Mouse (Mus musculus): ENCODE results near the gene Pgf. TPM values are rescaled to one million over a fixed set of nuclear protein-coding genes. Genes with fewer than 3 reads are reported as not detected.

Gene Pgf
- polyA plus RNA-seq, 1 experiment from 2014 or later: 9.0 TPM

DNA sequence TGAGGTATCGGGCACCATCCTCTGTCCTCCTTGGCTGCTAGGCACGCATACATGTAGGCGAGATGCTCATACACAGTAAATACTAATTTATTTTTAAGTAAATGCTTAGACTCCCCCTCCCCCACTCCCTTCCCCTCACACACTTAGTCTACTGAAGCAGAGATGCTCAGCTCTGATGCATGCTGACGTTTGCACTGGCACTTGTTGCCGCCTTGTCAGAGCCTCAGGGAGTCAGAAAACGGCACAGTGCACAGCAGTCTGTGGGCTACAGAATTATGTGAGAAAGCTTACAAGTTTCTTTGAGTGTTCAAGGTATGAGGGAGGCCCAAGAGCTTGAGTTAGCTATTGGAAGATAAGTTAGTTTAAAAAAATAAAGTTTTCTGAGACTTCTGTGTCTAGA, 46.2 kb downstream of the Pgf start:
- 86% methylated on average over 6 of the region's 6 CpGs for WGBS (ENCODE audit: insufficient replicate concordance)
- ATAC-seq (replicated peaks; ENCODE audit: insufficient number of reproducible peaks, low FRiP score, low TSS enrichment): no peak
- Histone ChIP-seq H3K9me3 (replicated peaks; ENCODE audit: control insufficient read depth, low read length) (no peaks in the 10 kb centered on the region), H3K27me3 (ENCODE audit: control insufficient read depth, insufficient read depth, low read length) (no peaks in the 10 kb centered on the region), H3K9ac (ENCODE audit: low read depth, low read length) (no peak overlapping the region), H3K4me1 (ENCODE audit: control insufficient read depth, insufficient read depth, low read length) (no peaks in the 10 kb centered on the region), H3K36me3 (ENCODE audit: control insufficient read depth, insufficient read depth, low read length) (peaks cover 50% of the 10 kb centered on the region), H3K4me3 (ENCODE audit: low read depth, low read length) (no peak overlapping the region), H3K4me2 (no peak overlapping the region), H3K27ac (ENCODE audit: low read depth, low read length) (no peak overlapping the region)

DNA sequence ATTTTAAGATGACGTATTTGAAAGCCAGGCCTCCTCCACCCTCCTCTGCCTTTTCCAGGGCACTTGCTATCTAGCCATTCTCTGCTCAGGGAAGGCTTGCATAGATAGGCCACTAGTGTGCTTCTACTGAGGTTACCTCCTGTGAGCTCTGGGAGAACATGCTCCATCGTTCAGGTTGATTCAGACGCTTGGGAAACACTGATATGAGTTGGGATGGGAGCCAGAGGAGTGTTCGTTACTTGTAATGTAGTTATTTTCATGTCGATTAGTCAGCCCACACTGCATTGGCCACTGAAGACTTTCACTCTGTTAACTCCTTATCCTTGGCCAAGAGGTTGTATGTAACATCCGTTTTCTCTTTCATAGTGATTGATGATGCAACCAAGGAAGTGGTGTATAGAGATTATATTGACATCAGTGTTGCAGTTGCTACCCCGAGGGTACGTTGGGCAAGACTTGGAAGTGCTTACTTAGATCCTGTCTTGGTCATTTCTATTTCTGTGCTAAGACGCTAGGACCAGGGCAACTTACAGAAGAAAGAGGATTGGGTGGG, 48.1 kb downstream of the Pgf start:
- no peak overlapping the region for H3K9ac ChIP-seq (ENCODE audit: low read depth, low read length)
- H3K4me2 ChIP-seq: no peak overlapping the region
- no peak for ATAC-seq (replicated peaks; ENCODE audit: insufficient number of reproducible peaks, low FRiP score, low TSS enrichment)
- 95% methylated on average over 9 of the region's 9 CpGs for WGBS (ENCODE audit: insufficient replicate concordance)
- H3K27me3 ChIP-seq (ENCODE audit: control insufficient read depth, insufficient read depth, low read length): no peaks in the 10 kb centered on the region
- H3K27ac ChIP-seq (ENCODE audit: low read depth, low read length): no peak overlapping the region
- H3K9me3 ChIP-seq (replicated peaks; ENCODE audit: control insufficient read depth, low read length): no peaks in the 10 kb centered on the region
- peaks cover 50% of the 10 kb centered on the region for H3K36me3 ChIP-seq (ENCODE audit: control insufficient read depth, insufficient read depth, low read length)
- no peaks in the 10 kb centered on the region for H3K4me1 ChIP-seq (ENCODE audit: control insufficient read depth, insufficient read depth, low read length)
- no peak overlapping the region for H3K4me3 ChIP-seq (ENCODE audit: low read depth, low read length)

DNA sequence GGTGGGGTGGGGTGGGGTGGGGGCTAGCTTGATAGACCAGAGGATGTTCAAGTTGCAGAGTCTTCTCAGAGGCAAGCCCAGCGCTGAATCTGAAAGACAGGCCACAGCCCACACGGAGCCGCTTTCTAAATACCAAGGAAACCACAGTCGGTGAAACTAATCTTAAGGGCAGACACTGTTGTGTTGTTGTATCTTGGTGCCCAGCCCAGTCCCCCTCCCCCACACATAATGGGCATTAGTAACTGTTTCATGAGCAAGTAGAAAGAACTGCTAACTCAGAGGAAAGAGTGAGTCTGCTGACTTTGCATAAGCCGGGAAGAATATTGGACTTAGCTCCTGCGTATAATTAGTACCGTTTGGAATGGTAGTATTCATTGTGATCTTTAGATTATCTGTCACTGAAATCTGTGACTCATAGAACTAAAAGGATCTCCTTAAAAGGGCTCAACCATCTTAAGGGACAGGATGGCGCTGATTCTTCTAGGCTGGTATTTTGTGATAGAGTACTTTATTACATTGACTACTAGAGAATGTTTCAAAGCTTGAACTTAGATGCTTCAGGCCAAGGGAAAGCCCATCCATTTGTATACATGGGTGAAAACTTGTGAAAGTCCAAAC, 50.5 kb downstream of the Pgf start:
- Histone ChIP-seq H3K27ac (ENCODE audit: low read depth, low read length) (no peak overlapping the region), H3K9ac (ENCODE audit: low read depth, low read length) (no peak overlapping the region), H3K27me3 (ENCODE audit: control insufficient read depth, insufficient read depth, low read length) (no peaks in the 10 kb centered on the region), H3K4me2 (no peak overlapping the region), H3K9me3 (replicated peaks; ENCODE audit: control insufficient read depth, low read length) (no peaks in the 10 kb centered on the region), H3K36me3 (ENCODE audit: control insufficient read depth, insufficient read depth, low read length) (peaks cover 59% of the 10 kb centered on the region), H3K4me3 (ENCODE audit: low read depth, low read length) (no peak overlapping the region), H3K4me1 (ENCODE audit: control insufficient read depth, insufficient read depth, low read length) (no peaks in the 10 kb centered on the region)
- no peak for ATAC-seq (replicated peaks; ENCODE audit: insufficient number of reproducible peaks, low FRiP score, low TSS enrichment)
- 78% methylated on average over 8 of the region's 8 CpGs for WGBS (ENCODE audit: insufficient replicate concordance)

DNA sequence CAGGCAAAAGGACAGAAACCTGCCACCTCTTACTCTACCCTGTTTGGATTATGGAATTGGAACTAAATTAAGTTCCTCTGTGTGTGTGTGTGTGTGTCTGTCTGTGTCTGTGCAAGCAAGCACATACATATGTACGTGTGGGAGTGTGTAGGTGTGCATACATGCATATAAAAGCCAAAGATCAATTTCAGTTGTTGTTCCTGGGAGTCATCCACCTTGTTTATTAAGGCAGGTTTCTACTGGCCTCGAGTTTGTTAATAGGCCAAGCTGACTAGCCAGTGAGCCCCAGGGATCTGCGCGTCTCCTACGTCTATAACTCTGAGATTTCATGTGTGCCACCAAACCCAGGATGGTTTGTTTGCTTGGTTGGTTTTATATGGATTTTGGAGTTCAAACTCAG, 52.8 kb downstream of the Pgf start:
- Histone ChIP-seq H3K36me3 (ENCODE audit: control insufficient read depth, insufficient read depth, low read length) (peaks cover 44% of the 10 kb centered on the region), H3K27ac (ENCODE audit: low read depth, low read length) (no peak overlapping the region), H3K4me1 (ENCODE audit: control insufficient read depth, insufficient read depth, low read length) (no peaks in the 10 kb centered on the region), H3K4me2 (no peak overlapping the region), H3K27me3 (ENCODE audit: control insufficient read depth, insufficient read depth, low read length) (no peaks in the 10 kb centered on the region), H3K9me3 (replicated peaks; ENCODE audit: control insufficient read depth, low read length) (no peaks in the 10 kb centered on the region), H3K4me3 (ENCODE audit: low read depth, low read length) (no peak overlapping the region), H3K9ac (ENCODE audit: low read depth, low read length) (no peak overlapping the region)
- WGBS (ENCODE audit: insufficient replicate concordance): 91% methylated on average over 5 of the region's 5 CpGs
- ATAC-seq (replicated peaks; ENCODE audit: insufficient number of reproducible peaks, low FRiP score, low TSS enrichment): no peak

DNA sequence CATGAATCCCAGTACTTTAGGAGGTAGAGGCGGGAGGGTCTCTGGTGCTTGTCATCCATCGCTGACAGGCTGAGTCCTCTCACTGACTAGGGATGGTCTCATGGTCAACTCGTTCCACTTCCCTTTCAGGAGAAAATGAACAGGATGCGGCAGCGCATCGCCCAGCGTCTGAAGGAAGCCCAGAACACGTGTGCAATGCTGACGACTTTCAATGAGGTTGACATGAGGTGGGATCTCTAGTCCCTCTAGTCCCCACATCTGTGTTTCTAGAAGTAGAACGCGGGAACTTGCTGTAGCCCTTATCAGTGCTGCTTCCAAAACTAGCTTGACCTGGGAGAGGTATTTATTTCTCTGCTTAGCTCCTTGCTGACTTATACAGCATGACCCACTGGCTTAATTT, 53.9 kb downstream of the Pgf start:
- H3K36me3 ChIP-seq (ENCODE audit: control insufficient read depth, insufficient read depth, low read length): peaks cover 42% of the 10 kb centered on the region
- H3K9me3 ChIP-seq (replicated peaks; ENCODE audit: control insufficient read depth, low read length): no peaks in the 10 kb centered on the region
- 90% methylated on average over 11 of the region's 11 CpGs for WGBS (ENCODE audit: insufficient replicate concordance)
- H3K27me3 ChIP-seq (ENCODE audit: control insufficient read depth, insufficient read depth, low read length): no peaks in the 10 kb centered on the region
- H3K27ac ChIP-seq (ENCODE audit: low read depth, low read length): no peak overlapping the region
- no peak overlapping the region for H3K4me2 ChIP-seq
- H3K9ac ChIP-seq (ENCODE audit: low read depth, low read length): no peak overlapping the region
- ATAC-seq (replicated peaks; ENCODE audit: insufficient number of reproducible peaks, low FRiP score, low TSS enrichment): no peak
- no peak overlapping the region for H3K4me3 ChIP-seq (ENCODE audit: low read depth, low read length)
- no peaks in the 10 kb centered on the region for H3K4me1 ChIP-seq (ENCODE audit: control insufficient read depth, insufficient read depth, low read length)

DNA sequence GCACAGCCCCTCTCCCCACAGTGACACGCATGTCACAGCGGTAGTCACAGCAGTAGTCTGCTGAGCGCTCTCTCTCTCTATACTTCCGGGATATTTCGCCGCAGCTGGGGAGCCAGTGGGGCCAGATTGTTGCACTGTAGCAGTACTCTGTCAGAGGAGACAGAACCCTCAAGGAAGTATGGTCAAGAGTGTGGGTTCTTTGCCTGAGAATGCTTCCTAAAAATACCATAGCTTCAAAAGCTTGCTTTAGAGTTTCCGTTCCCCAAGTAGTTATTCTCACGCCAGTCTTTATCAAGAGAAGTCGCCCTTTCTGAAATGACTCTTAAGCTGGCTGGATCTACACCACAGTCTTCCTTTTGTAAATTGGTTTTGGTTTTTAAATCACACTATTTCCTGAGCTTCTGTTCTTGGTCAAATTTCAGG, 54.5 kb downstream of the Pgf start:
- H3K4me3 ChIP-seq (ENCODE audit: low read depth, low read length): no peak overlapping the region
- 93% methylated on average over 9 of the region's 9 CpGs for WGBS (ENCODE audit: insufficient replicate concordance)
- H3K36me3 ChIP-seq (ENCODE audit: control insufficient read depth, insufficient read depth, low read length): peaks cover 39% of the 10 kb centered on the region
- H3K9me3 ChIP-seq (replicated peaks; ENCODE audit: control insufficient read depth, low read length): no peaks in the 10 kb centered on the region
- H3K4me1 ChIP-seq (ENCODE audit: control insufficient read depth, insufficient read depth, low read length): no peaks in the 10 kb centered on the region
- H3K27me3 ChIP-seq (ENCODE audit: control insufficient read depth, insufficient read depth, low read length): no peaks in the 10 kb centered on the region
- H3K9ac ChIP-seq (ENCODE audit: low read depth, low read length): no peak overlapping the region
- no peak overlapping the region for H3K27ac ChIP-seq (ENCODE audit: low read depth, low read length)
- ATAC-seq (replicated peaks; ENCODE audit: insufficient number of reproducible peaks, low FRiP score, low TSS enrichment): no peak
- no peak overlapping the region for H3K4me2 ChIP-seq

DNA sequence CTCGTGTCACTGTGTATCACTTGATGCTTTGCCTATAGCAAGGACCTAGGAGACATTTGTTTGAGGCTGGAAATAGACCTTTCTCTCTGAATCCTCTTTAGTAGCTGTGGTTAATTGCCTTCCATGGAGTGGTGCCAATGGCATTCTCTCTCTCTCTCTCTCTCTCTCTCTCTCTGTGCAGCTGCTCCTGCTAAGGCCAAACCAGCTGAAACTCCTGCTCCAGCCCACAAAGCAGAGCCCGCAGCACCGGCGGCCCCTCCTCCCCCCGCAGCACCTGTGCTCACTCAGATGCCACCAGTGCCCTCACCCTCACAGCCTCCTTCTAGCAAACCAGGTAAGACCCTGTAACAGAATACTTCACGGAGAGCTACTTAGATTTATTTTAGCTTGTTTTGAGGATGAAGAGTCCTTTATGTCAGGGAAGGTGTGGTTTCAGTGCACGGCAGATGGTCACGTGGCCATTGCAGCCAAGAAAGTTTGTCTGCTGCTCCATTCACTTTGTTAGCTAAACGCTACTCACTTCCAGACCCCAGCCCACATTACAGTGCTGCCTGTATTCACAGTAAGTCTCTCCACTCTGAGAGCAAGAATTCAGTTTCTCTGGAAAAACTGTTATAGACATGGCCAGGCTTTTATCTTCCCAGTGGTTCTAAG, 55.7 kb downstream of the Pgf start:
- Histone ChIP-seq H3K9ac (ENCODE audit: low read depth, low read length) (no peak overlapping the region), H3K4me3 (ENCODE audit: low read depth, low read length) (no peak overlapping the region), H3K27me3 (ENCODE audit: control insufficient read depth, insufficient read depth, low read length) (no peaks in the 10 kb centered on the region), H3K36me3 (ENCODE audit: control insufficient read depth, insufficient read depth, low read length) (peaks cover 37% of the 10 kb centered on the region), H3K9me3 (replicated peaks; ENCODE audit: control insufficient read depth, low read length) (no peaks in the 10 kb centered on the region), H3K4me2 (no peak overlapping the region), H3K27ac (ENCODE audit: low read depth, low read length) (no peak overlapping the region), H3K4me1 (ENCODE audit: control insufficient read depth, insufficient read depth, low read length) (no peaks in the 10 kb centered on the region)
- no peak for ATAC-seq (replicated peaks; ENCODE audit: insufficient number of reproducible peaks, low FRiP score, low TSS enrichment)
- WGBS (ENCODE audit: insufficient replicate concordance): 93% methylated on average over 9 of the region's 9 CpGs

All from heart, embryonic 11.5 days (tissue).